Mouse (Mus musculus): Measurements from ENCODE around the gene Apol8. TPM values are rescaled to one million over a fixed set of nuclear protein-coding genes. Genes with fewer than 3 reads are reported as not detected.

Gene Apol8
- polyA plus RNA-seq (2017; shearing (Covaris generic)) = 0.78 TPM

GRCm38 (mm10) chr15:77756848-77757247 is at the start of gene Apol8:
Apol8 (minus strand) TSS chr15:77757003.

GRCm38 (mm10) chr15:77728739-77729138 is 28.1 kb downstream of the Apol8 start, which contains the start of gene Apol9b:
Apol9b (plus strand) TSS chr15:77729039.

GRCm38 (mm10) chr15:77698656-77699055 is 58.1 kb downstream of the Apol8 start, which contains the start of gene Apol7e:
Apol7e (plus strand) TSS chr15:77698857.

Other genes with a start within 250 kb of the Apol8 start
- not detected for gene Apol11a, start 248.7 kb downstream of the Apol8 start, polyA plus RNA-seq (2017; shearing (Covaris generic))
- gene Apol7c, start 223.7 kb downstream of the Apol8 start, polyA plus RNA-seq (2017; shearing (Covaris generic)) = 0.26 TPM
- not detected for gene 1700025B11Rik, start 195.1 kb downstream of the Apol8 start, polyA plus RNA-seq (2017; shearing (Covaris generic))
- gene Apol10b, start 160.9 kb downstream of the Apol8 start, polyA plus RNA-seq (2017; shearing (Covaris generic)) = 3.7 TPM
- not detected for gene Gm36245, start 157.7 kb downstream of the Apol8 start, polyA plus RNA-seq (2017; shearing (Covaris generic))
- not detected for gene Apol11b, start 113.7 kb downstream of the Apol8 start, polyA plus RNA-seq (2017; shearing (Covaris generic))
- 97.9 TPM for gene Apol7e, start 58.1 kb downstream of the Apol8 start, polyA plus RNA-seq (2017; shearing (Covaris generic))
- gene Apol9b, start 28.0 kb downstream of the Apol8 start, polyA plus RNA-seq (2017; shearing (Covaris generic)) = 20.9 TPM
- gene Myh9, start 85.2 kb upstream of the Apol8 start, polyA plus RNA-seq (2017; shearing (Covaris generic)) = 436 TPM
- 257 TPM for gene Txn2, start 172.0 kb upstream of the Apol8 start, polyA plus RNA-seq (2017; shearing (Covaris generic))
- gene Foxred2, start 199.7 kb upstream of the Apol8 start, polyA plus RNA-seq (2017; shearing (Covaris generic)) = 5.5 TPM
- 232 TPM for gene Eif3d, start 213.8 kb upstream of the Apol8 start, polyA plus RNA-seq (2017; shearing (Covaris generic))